ENCODE assay signal across 14 mouse cellular contexts in genomic region chr2:84541440-84541839, GRCm38 (mm10).
"Had no signal": no experiment of that assay in that cellular context is flagged by ENCODE, and none has a peak within 500 bp of the region (broad histone marks: within the 10 kb centered on the region; RNA-seq: fewer than 3 reads in every experiment).

No protein-coding gene starts in this region.

- ATAC-seq: hindbrain, postnatal 0 days; intestine, embryonic 16.5 days; liver, embryonic 12.5 days had no signal

- DNase-seq: gastrocnemius, postnatal 14 days; gastrocnemius, postnatal 36 days; heart, adult 2 months; heart, postnatal 4 days; kidney, adult 18-20 months; kidney, adult 9 months; kidney, postnatal 14 days; kidney, postnatal 36 days; layer of hippocampus, adult 9-11 months; layer of hippocampus, postnatal 36 days; left cerebral cortex, postnatal 4 days had no signal
